Mouse (Mus musculus) cerebellum, adult 11 months (tissue): Measurements from ENCODE around the gene Map6d1.
A peak's percentile ranks its signal among the peaks of the same experiment; 100 is the strongest.

ENCODE experiments used
- DNase-seq: peaks from one replicate; pipeline ENCODE4 v3.0.0; 2022

Gene Map6d1

GRCm38 (mm10) chr16:20240468-20241414, at the start of gene Map6d1:
Gene Map6d1, minus strand, starts transcription at chr16:20241358.
- peak; percentile 78 for DNase-seq

- no peak for DNase-seq
These were observed 39.1 kb upstream of the Map6d1 start for GRCm38 (mm10) chr16:20280238-20280637.

GRCm38 (mm10) chr16:20279395-20279794, 38.2 kb upstream of the Map6d1 start:
- no peak for DNase-seq

- DNase-seq = no peak
These were observed 31.8 kb upstream of the Map6d1 start for GRCm38 (mm10) chr16:20272994-20273393.

GRCm38 (mm10) chr16:20271339-20271738, 30.2 kb upstream of the Map6d1 start:
- no peak for DNase-seq

- DNase-seq = no peak
These were observed 23.9 kb upstream of the Map6d1 start for GRCm38 (mm10) chr16:20265089-20265488.

- no peak for DNase-seq
These were observed 16.8 kb upstream of the Map6d1 start for GRCm38 (mm10) chr16:20257926-20258325.

- DNase-seq = no peak
These were observed 7.5 kb upstream of the Map6d1 start for GRCm38 (mm10) chr16:20248442-20249174.

- no peak for DNase-seq
These were observed 5.9 kb upstream of the Map6d1 start for GRCm38 (mm10) chr16:20247103-20247502.

GRCm38 (mm10) chr16:20238646-20239045, 2.5 kb downstream of the Map6d1 start:
- DNase-seq = no peak

- DNase-seq = peak; percentile 48
These were observed 3.7 kb downstream of the Map6d1 start for GRCm38 (mm10) chr16:20237426-20237825.

- no peak for DNase-seq
These were observed 6.8 kb downstream of the Map6d1 start for GRCm38 (mm10) chr16:20234406-20234805.

- DNase-seq = no peak
These were observed 13.0 kb downstream of the Map6d1 start for GRCm38 (mm10) chr16:20228167-20228566.

GRCm38 (mm10) chr16:20227504-20227903, 13.7 kb downstream of the Map6d1 start:
- no peak for DNase-seq

- no peak for DNase-seq
These were observed 14.5 kb downstream of the Map6d1 start for GRCm38 (mm10) chr16:20226676-20227075.

GRCm38 (mm10) chr16:20222726-20223125, 18.4 kb downstream of the Map6d1 start:
- DNase-seq = no peak

- peak; percentile 46 for DNase-seq
These were observed 27.4 kb downstream of the Map6d1 start for GRCm38 (mm10) chr16:20213591-20214226.

GRCm38 (mm10) chr16:20199501-20200201, 41.5 kb downstream of the Map6d1 start:
- DNase-seq = no peak

GRCm38 (mm10) chr16:20196962-20197361, 44.2 kb downstream of the Map6d1 start:
- no peak for DNase-seq

GRCm38 (mm10) chr16:20195546-20195945, 45.6 kb downstream of the Map6d1 start:
- DNase-seq = no peak

GRCm38 (mm10) chr16:20192043-20192442, 49.1 kb downstream of the Map6d1 start:
- no peak for DNase-seq

GRCm38 (mm10) chr16:20191161-20191882, 49.8 kb downstream of the Map6d1 start:
- DNase-seq = no peak
